Mouse (Mus musculus) stomach, postnatal 0 days (tissue): Measurements from ENCODE around the gene Tenm3. TPM values are rescaled to one million over a fixed set of nuclear protein-coding genes. Genes with fewer than 3 reads are reported as not detected.

Experiments used
- ATAC-seq: fragments of 200-750 bp; cut with Nextera tagmentation; 2 replicates; pipeline ENCODE4 v1.8.0; 2017; ENCODE audit not compliant: low FRiP score, low TSS enrichment
- DNase-seq: peaks from one replicate; pipeline ENCODE4 v3.0.0-alpha.2; 2016; ENCODE audit warnings: low spot score
- H3K27ac ChIP-seq: fragments of 300-500 bp; sonication (generic); replicated peaks from 2 replicates; pipeline ENCODE4 v1.5.1; 2014; ENCODE audit warnings: mild to moderate bottlenecking, control low read depth
- H3K27me3 ChIP-seq: fragments of 300-500 bp; sonication (generic); 2 replicates; pipeline ENCODE4 v1.6.1; 2014; ENCODE audit warnings: low read length; ENCODE audit not compliant: control insufficient read depth, insufficient read depth
- H3K36me3 ChIP-seq: fragments of 300-500 bp; sonication (generic); 2 replicates; pipeline ENCODE4 v1.6.1; 2014; ENCODE audit warnings: low read length, mixed read lengths; ENCODE audit not compliant: control insufficient read depth, insufficient read depth
- H3K4me1 ChIP-seq: fragments of 300-500 bp; sonication (generic); replicated peaks from 2 replicates; pipeline ENCODE4 v1.6.1; 2014; ENCODE audit warnings: antibody characterized with exemption; ENCODE audit not compliant: control insufficient read depth, insufficient read depth
- H3K4me2 ChIP-seq: fragments of 300-500 bp; sonication (generic); replicated peaks from 2 replicates; pipeline ENCODE4 v1.6.1; 2014; ENCODE audit warnings: low read depth, mild to moderate bottlenecking, control low read depth, moderate library complexity
- H3K4me3 ChIP-seq: fragments of 300-500 bp; sonication (generic); 2 replicates; pipeline ENCODE4 v1.5.1; 2014; ENCODE audit warnings: low read depth, low read length, control low read depth
- H3K9ac ChIP-seq: fragments of 300-500 bp; sonication (generic); 2 replicates; pipeline ENCODE4 v1.6.1; 2014; ENCODE audit warnings: mild to moderate bottlenecking, low read length, control low read depth, mixed read lengths
- H3K9me3 ChIP-seq: fragments of 300-500 bp; sonication (generic); 2 replicates; pipeline ENCODE4 v1.6.1; 2016; ENCODE audit warnings: low read length; ENCODE audit not compliant: control insufficient read depth
- CTCF ChIP-seq: IDR thresholded peaks from 2 replicates; pipeline ENCODE4 v1.5.1; 2016; ENCODE audit warnings: antibody characterized with exemption, low read depth, mild to moderate bottlenecking, moderate library complexity
- EP300 ChIP-seq: optimal IDR thresholded peaks from 2 replicates; pipeline ENCODE3; 2016; ENCODE audit warnings: antibody characterized with exemption
- WGBS: fragments of 180-500 bp; shearing (Covaris S2); extraction: QIAGEN DNeasy Blood & Tissue Kit; methylation state at CpG from one replicate; pipeline ENCODE4 v1.1.7; 2014; 5-methylcytosine and 5-hydroxymethylcytosine counted together
- polyA plus RNA-seq: library from polyadenylated mRNA; unstranded; fragments of >200 nt; fragmentation: Nextera tagmentation; extraction: Ambion mirVana; gene quantifications from 2 replicates; pipeline ENCODE4 v1.2.1, GENCODE M21; 2015

Tenm3 gene
- polyA plus RNA-seq, 1 experiment from 2014 or later: 4.5 TPM

GRCm38 (mm10) chr8:48670895-48671294 is 172.9 kb downstream of the Tenm3 start:
- no peaks in the 10 kb centered on the region for H3K36me3 ChIP-seq
- DNase-seq: no peak
- no peaks in the 10 kb centered on the region for H3K4me1 ChIP-seq
- no peak overlapping the region for H3K9ac ChIP-seq
- no peaks in the 10 kb centered on the region for H3K27me3 ChIP-seq
- no peak for TF ChIP-seq CTCF
- TF ChIP-seq EP300: no peak
- WGBS: 50% methylated on average over 3 of the region's 3 CpGs
- H3K4me3 ChIP-seq: no peak overlapping the region
- no peak for ATAC-seq
- no peaks in the 10 kb centered on the region for H3K9me3 ChIP-seq
- H3K27ac ChIP-seq: no peak overlapping the region
- no peak overlapping the region for H3K4me2 ChIP-seq

- Histone ChIP-seq H3K36me3 (no peaks in the 10 kb centered on the region), H3K9me3 (no peaks in the 10 kb centered on the region), H3K4me1 (no peaks in the 10 kb centered on the region), H3K27ac (no peak overlapping the region), H3K4me3 (no peak overlapping the region), H3K9ac (no peak overlapping the region), H3K27me3 (no peaks in the 10 kb centered on the region), H3K4me2 (no peak overlapping the region)
- TF ChIP-seq EP300 (no peak), CTCF (no peak)
- 61% methylated on average over 1 of the region's 1 CpGs for WGBS
- no peak for ATAC-seq
- no peak for DNase-seq
Observed at GRCm38 (mm10) chr8:48670387-48670786, 173.4 kb downstream of the Tenm3 start.

- no peak overlapping the region for H3K27ac ChIP-seq
- H3K27me3 ChIP-seq: no peaks in the 10 kb centered on the region
- TF ChIP-seq EP300 (no peak), CTCF (no peak)
- H3K9me3 ChIP-seq: no peaks in the 10 kb centered on the region
- no peak overlapping the region for H3K9ac ChIP-seq
- H3K4me2 ChIP-seq: no peak overlapping the region
- no peaks in the 10 kb centered on the region for H3K4me1 ChIP-seq
- DNase-seq: no peak
- ATAC-seq: no peak
- H3K36me3 ChIP-seq: no peaks in the 10 kb centered on the region
- H3K4me3 ChIP-seq: no peak overlapping the region
- 89% methylated on average over 3 of the region's 3 CpGs for WGBS
Observed at GRCm38 (mm10) chr8:48665193-48665592, 178.6 kb downstream of the Tenm3 start.

GRCm38 (mm10) chr8:48659226-48659625 is 184.5 kb downstream of the Tenm3 start:
- Histone ChIP-seq H3K4me1 (no peaks in the 10 kb centered on the region), H3K4me3 (no peak overlapping the region), H3K27ac (no peak overlapping the region), H3K9ac (no peak overlapping the region), H3K9me3 (no peaks in the 10 kb centered on the region), H3K36me3 (no peaks in the 10 kb centered on the region), H3K27me3 (no peaks in the 10 kb centered on the region), H3K4me2 (no peak overlapping the region)
- DNase-seq (no peak), ATAC-seq (no peak)
- WGBS: 95% methylated on average over 1 of the region's 1 CpGs
- no peak for TF ChIP-seq EP300
- TF ChIP-seq CTCF: no peak

GRCm38 (mm10) chr8:48655381-48656043 is 188.2 kb downstream of the Tenm3 start:
- no peak overlapping the region for H3K27ac ChIP-seq
- 54% methylated on average over 15 of the region's 15 CpGs for WGBS
- no peak overlapping the region for H3K4me2 ChIP-seq
- H3K4me1 ChIP-seq: no peaks in the 10 kb centered on the region
- no peak overlapping the region for H3K4me3 ChIP-seq
- H3K27me3 ChIP-seq: no peaks in the 10 kb centered on the region
- no peaks in the 10 kb centered on the region for H3K36me3 ChIP-seq
- no peaks in the 10 kb centered on the region for H3K9me3 ChIP-seq
- TF ChIP-seq EP300 (no peak), CTCF (no peak)
- no peak for ATAC-seq
- no peak overlapping the region for H3K9ac ChIP-seq
- DNase-seq: no peak

GRCm38 (mm10) chr8:48649845-48650244 is 193.9 kb downstream of the Tenm3 start:
- no peak for ATAC-seq
- WGBS: 93% methylated on average over 7 of the region's 7 CpGs

More at GRCm38 (mm10) chr8:48649845-48650244, 193.9 kb downstream of the Tenm3 start:
- no peak overlapping the region for H3K4me3 ChIP-seq
- H3K9ac ChIP-seq: no peak overlapping the region
- no peak overlapping the region for H3K27ac ChIP-seq
- TF ChIP-seq CTCF (no peak), EP300 (no peak)
- no peak overlapping the region for H3K4me2 ChIP-seq
- H3K4me1 ChIP-seq: no peaks in the 10 kb centered on the region
- no peaks in the 10 kb centered on the region for H3K27me3 ChIP-seq
- H3K36me3 ChIP-seq: no peaks in the 10 kb centered on the region
- no peaks in the 10 kb centered on the region for H3K9me3 ChIP-seq
- no peak for DNase-seq
